Mouse (Mus musculus) heart, adult 8-10 months (tissue): ENCODE data around the gene Rab7b. TPM values are rescaled to one million over a fixed set of nuclear protein-coding genes. Genes with fewer than 3 reads are reported as not detected.

Experiments used
- total RNA-seq, 4 experiments: library from RNA; stranded (reverse); gene quantifications; 2 replicates each; pipeline ENCODE4 v1.2.4; 2022

Gene Rab7b
- total RNA-seq, 4 experiments from 2014 or later: 2.3 to 3.8 (median 3.2) TPM

Other genes with a start within 250 kb of the Rab7b start
- gene Srgap2, start 161.3 kb upstream of the Rab7b start, total RNA-seq: 10 to 100 TPM; 18.0 to 24.2 (median 20.2) TPM
- gene Fam72a, start 160.8 kb upstream of the Rab7b start, total RNA-seq: 1 to 10 TPM in 1 of 4 experiments, under 1 TPM in 3; 0.65 to 1.1 (median 0.76) TPM
- gene Avpr1b, start 89.5 kb upstream of the Rab7b start, total RNA-seq: not detected
- 1 to 10 TPM in 1 of 4 experiments, under 1 TPM in 3; 0.27 to 1.3 (median 0.80) TPM for gene Ctse, start 50.4 kb upstream of the Rab7b start, total RNA-seq
- under 1 TPM in 3 of 4 experiments, not detected in 1; 0.06 to 0.16 (median 0.09) TPM for gene Slc26a9, start 55.3 kb downstream of the Rab7b start, total RNA-seq
- gene Pm20d1, start 108.7 kb downstream of the Rab7b start, total RNA-seq: 10 to 100 TPM in 1 of 4 experiments, 1 to 10 TPM in 3; 7.1 to 10.1 (median 8.0) TPM
- 10 to 100 TPM; 51.3 to 79.6 (median 60.3) TPM for gene Slc41a1, start 138.8 kb downstream of the Rab7b start, total RNA-seq
- gene Rab29, start 178.5 kb downstream of the Rab7b start, total RNA-seq: 10 to 100 TPM in 3 of 4 experiments, 1 to 10 TPM in 1; 8.9 to 13.5 (median 10.5) TPM
- gene Nucks1, start 221.8 kb downstream of the Rab7b start, total RNA-seq: 10 to 100 TPM; 55.6 to 68.7 (median 62.6) TPM